Mouse (Mus musculus): ENCODE data around the gene Zfp57. TPM values are rescaled to one million over a fixed set of nuclear protein-coding genes. Genes with fewer than 3 reads are reported as not detected.

Gene Zfp57
- polyA plus RNA-seq, 1 experiment = 14.2 TPM

DNA sequence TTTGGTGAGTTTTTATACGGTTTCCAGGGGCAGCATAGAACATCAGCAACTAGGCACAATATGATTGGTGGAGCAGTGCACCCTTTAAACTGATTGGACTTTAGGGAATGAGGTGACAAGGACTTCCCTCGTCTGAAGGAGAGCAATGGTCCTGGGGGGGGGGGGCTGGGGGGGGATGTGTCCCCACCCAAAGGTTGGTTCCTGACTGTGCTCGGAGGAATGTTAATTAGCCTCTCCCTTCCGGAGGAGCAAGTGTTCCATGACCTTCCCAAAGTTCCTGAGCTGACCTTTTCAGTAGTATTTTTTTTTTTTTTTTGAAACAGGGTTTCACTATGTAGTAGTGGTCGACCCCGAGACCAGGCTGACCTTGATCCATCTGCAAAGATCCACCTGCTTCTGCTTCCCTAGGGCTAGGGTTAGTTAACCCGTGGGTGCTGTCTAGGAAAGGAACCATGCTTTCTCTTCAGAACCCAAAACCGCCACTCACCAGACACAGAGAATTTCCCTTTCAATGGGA lies 27.6 kb upstream of the Zfp57 start:
- H3K79me2 ChIP-seq (ENCODE audit: control insufficient read depth, insufficient read depth) = no peaks in the 10 kb centered on the region
- TF ChIP-seq TCF3 (IDR thresholded peaks at IDR 0.05; ENCODE audit: insufficient read length, low read depth) (no peak), POLR2AphosphoS2 (IDR thresholded peaks at IDR 0.05; ENCODE audit: insufficient read length, low read depth) (no peak), CEBPB (IDR thresholded peaks at IDR 0.05; ENCODE audit: insufficient read depth, poor library complexity, severe bottlenecking) (no peak), REST (IDR thresholded peaks at IDR 0.05; ENCODE audit: insufficient read depth, insufficient read length) (no peak), POLR2A (IDR thresholded peaks at IDR 0.05; ENCODE audit: insufficient read length, low read depth) (no peak), MYOG (IDR thresholded peaks at IDR 0.05; ENCODE audit: control insufficient read depth in 1 of 3, insufficient read depth in 1 of 3, insufficient read length in 2 of 3, low read depth in 2 of 3) (no peak), TCF12 (IDR thresholded peaks at IDR 0.05; ENCODE audit: insufficient read depth, poor library complexity, severe bottlenecking) (no peak), E2F4 (IDR thresholded peaks at IDR 0.05; ENCODE audit: insufficient read depth) (no peak), MYOD1 (IDR thresholded peaks at IDR 0.05; ENCODE audit: control insufficient read depth in 1 of 3, insufficient read length in 2 of 3, low read depth in 2 of 3) (no peak), SRF (IDR thresholded peaks at IDR 0.05; ENCODE audit: control insufficient read depth, insufficient read length, low read depth) (no peak), USF1 (IDR thresholded peaks at IDR 0.05; ENCODE audit: low read depth) (no peak), MAX (IDR thresholded peaks at IDR 0.05; ENCODE audit: low read depth) (no peak)
- H3K36me3 ChIP-seq (ENCODE audit: control insufficient read depth, insufficient read depth) = no peaks in the 10 kb centered on the region
- no peak overlapping the region for H3ac ChIP-seq (ENCODE audit: control insufficient read depth, insufficient read length)
- H3K4me2 ChIP-seq (ENCODE audit: low read depth) = no peak overlapping the region
- H3K27me3 ChIP-seq (ENCODE audit: control insufficient read depth, insufficient read depth, insufficient read length) = no peaks in the 10 kb centered on the region
- no peak overlapping the region for H3K4me3 ChIP-seq

DNA sequence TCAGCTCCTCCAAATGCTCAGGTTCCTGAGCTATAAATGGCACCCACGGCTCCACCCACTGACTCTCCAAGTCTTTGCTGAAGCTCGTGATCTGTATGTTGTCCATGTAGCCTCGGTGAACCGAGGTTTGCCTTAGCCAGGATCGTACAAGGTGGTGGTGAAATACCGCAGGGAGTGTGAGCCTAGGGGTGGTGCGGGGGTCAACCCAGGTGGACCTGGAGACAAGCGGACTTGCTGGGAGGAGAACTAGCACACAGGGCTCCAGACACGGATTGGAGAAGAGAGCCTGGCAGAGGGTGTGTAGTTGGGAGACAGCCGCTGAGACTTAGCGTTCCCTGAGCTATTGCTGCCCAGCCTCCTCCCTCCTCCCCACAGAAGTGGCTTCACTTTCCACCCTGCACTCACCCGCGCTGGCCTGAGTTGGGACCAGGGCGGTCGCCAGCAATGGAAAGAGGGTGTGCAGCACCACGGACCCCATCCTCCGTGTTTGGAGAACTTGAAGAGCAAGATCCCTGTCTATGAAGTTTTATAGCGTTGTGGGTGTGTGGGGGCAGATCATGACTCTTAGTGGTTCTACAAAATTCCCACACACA lies 19.6 kb upstream of the Zfp57 start, which contains the start of gene 2410137M14Rik:
Gene 2410137M14Rik (minus strand): TSS at position 17 of the 593 bp plus-strand sequence.
- peak within 1 kb of the TSS; percentile 3 for H3K4me2 ChIP-seq (ENCODE audit: low read depth)
- no peak within 1 kb of the TSS for H3K4me3 ChIP-seq
- H3K36me3 ChIP-seq (ENCODE audit: control insufficient read depth, insufficient read depth) = no peaks in the 10 kb centered on the region

DNA sequence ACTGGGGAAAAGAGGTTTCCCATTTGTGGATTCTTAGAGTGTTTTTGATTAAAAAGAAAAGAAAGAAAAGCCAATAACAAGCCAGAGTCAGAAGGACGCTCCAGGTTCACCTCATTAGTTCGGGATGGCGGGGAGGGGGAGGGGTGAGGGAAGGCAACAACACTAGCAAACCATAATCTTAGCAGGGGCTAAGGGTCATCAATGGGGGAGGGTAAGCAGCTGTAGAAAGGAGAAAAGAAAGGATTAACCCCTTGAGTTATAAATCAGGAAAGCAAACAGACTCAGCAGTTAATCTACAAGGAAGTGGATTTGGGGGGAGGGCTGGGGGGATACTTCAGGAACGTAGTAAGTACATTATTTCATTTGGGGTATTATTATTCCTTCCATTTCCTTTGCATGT lies 19.1 kb upstream of the Zfp57 start:
- H3K79me2 ChIP-seq (ENCODE audit: control insufficient read depth, insufficient read depth) = no peaks in the 10 kb centered on the region
- H3K4me3 ChIP-seq = no peak overlapping the region
- H3K4me2 ChIP-seq (ENCODE audit: low read depth) = peak overlapping the region; percentile 3
- no peaks in the 10 kb centered on the region for H3K36me3 ChIP-seq (ENCODE audit: control insufficient read depth, insufficient read depth)
- TF ChIP-seq MYOD1 (IDR thresholded peaks at IDR 0.05; ENCODE audit: control insufficient read depth in 1 of 3, insufficient read length in 2 of 3, low read depth in 2 of 3) = no peak
- TF ChIP-seq TCF12 (IDR thresholded peaks at IDR 0.05; ENCODE audit: insufficient read depth, poor library complexity, severe bottlenecking) = no peak
- no peak for TF ChIP-seq USF1 (IDR thresholded peaks at IDR 0.05; ENCODE audit: low read depth)
- no peak for TF ChIP-seq SRF (IDR thresholded peaks at IDR 0.05; ENCODE audit: control insufficient read depth, insufficient read length, low read depth)
- no peak for TF ChIP-seq E2F4 (IDR thresholded peaks at IDR 0.05; ENCODE audit: insufficient read depth)
- TF ChIP-seq POLR2AphosphoS2 (IDR thresholded peaks at IDR 0.05; ENCODE audit: insufficient read length, low read depth) = no peak
- H3K27me3 ChIP-seq (ENCODE audit: control insufficient read depth, insufficient read depth, insufficient read length) = peaks cover 25% of the 10 kb centered on the region
- no peak overlapping the region for H3ac ChIP-seq (ENCODE audit: control insufficient read depth, insufficient read length)

More for the DNA sequence above, 19.6 kb upstream of the Zfp57 start, which contains the start of gene 2410137M14Rik:
- Histone ChIP-seq H3K79me2 (ENCODE audit: control insufficient read depth, insufficient read depth) (no peaks in the 10 kb centered on the region), H3K27me3 (ENCODE audit: control insufficient read depth, insufficient read depth, insufficient read length) (peaks cover 21% of the 10 kb centered on the region), H3ac (ENCODE audit: control insufficient read depth, insufficient read length) (no peak within 1 kb of the TSS)
- TF ChIP-seq CEBPB (IDR thresholded peaks at IDR 0.05; ENCODE audit: insufficient read depth, poor library complexity, severe bottlenecking) = no peak

DNA sequence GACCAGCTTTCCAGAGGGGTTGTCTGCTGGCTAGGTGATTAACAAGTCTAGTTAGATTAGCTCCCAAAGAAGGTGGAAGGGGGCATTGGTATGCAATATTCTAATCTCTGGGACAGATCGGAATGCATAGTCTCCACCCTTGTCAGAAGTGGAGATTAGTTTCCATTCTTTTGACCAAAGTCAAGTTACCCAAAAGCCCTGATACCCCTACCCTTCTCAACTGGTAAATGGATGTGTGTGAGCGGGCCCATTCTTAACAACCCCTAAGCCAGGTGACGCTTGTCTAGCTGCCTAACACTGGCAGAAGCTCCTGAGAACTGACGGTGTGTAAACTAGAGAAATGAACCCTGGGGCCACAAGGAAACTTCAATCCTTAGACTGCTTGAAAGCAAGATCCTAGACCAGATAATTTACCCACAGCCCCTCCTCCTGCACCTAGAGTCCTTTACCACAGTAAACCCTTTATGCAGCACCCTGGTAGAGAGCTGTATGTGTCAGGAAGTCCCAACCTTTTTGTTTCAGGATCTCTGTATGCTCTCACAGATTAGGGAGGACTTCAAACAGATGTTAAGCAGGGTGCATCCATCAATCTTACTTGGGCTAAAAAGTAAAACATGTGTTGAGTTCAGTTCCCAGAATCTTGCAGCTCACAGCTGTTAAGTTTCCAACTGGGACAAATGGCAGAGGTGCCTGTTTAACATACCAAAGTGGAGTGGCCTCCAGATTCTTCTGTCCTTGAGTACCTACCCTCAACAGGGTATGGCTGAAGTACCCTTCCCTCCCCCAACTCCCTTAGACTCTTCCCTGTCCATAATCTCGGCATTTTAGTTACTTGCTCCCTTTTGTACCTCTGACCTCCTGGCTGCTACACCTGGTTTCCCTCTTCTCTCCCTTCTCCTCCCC lies 18.5 kb upstream of the Zfp57 start:
- H3K79me2 ChIP-seq (ENCODE audit: control insufficient read depth, insufficient read depth) = no peaks in the 10 kb centered on the region
- no peak overlapping the region for H3K4me2 ChIP-seq (ENCODE audit: low read depth)
- H3ac ChIP-seq (ENCODE audit: control insufficient read depth, insufficient read length) = no peak overlapping the region
- peaks cover 30% of the 10 kb centered on the region for H3K27me3 ChIP-seq (ENCODE audit: control insufficient read depth, insufficient read depth, insufficient read length)
- TF ChIP-seq REST (IDR thresholded peaks at IDR 0.05; ENCODE audit: insufficient read depth, insufficient read length) (no peak), POLR2A (IDR thresholded peaks at IDR 0.05; ENCODE audit: insufficient read length, low read depth) (no peak), MAX (IDR thresholded peaks at IDR 0.05; ENCODE audit: low read depth) (no peak), CEBPB (IDR thresholded peaks at IDR 0.05; ENCODE audit: insufficient read depth, poor library complexity, severe bottlenecking) (no peak), MYOD1 (IDR thresholded peaks at IDR 0.05; ENCODE audit: control insufficient read depth in 1 of 3, insufficient read length in 2 of 3, low read depth in 2 of 3) (no peak)
- H3K36me3 ChIP-seq (ENCODE audit: control insufficient read depth, insufficient read depth) = no peaks in the 10 kb centered on the region
- H3K4me3 ChIP-seq = no peak overlapping the region

DNA sequence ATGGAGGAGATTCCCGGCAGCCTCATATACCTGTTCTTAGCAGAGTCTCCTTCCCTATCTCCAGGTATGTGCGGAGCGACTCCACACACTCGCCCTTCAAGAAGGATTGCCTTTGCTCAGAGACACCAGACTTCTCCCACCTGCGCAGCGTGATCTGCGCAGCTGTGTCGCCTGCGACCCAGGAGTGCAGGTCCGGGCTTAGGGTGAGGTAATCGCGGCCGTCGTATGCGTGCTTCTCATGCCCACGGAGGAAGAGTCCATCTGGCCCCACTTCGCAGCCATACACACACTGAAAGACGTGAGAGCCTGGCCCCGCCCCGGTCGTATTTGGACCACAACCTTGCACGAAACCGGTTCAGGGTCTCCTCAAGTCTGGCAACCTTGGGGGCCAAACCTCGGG lies 12.5 kb upstream of the Zfp57 start:
- Histone ChIP-seq H3K27me3 (ENCODE audit: control insufficient read depth, insufficient read depth, insufficient read length) (peaks cover 33% of the 10 kb centered on the region), H3K4me2 (ENCODE audit: low read depth) (no peak overlapping the region), H3ac (ENCODE audit: control insufficient read depth, insufficient read length) (no peak overlapping the region), H3K36me3 (ENCODE audit: control insufficient read depth, insufficient read depth) (no peaks in the 10 kb centered on the region), H3K79me2 (ENCODE audit: control insufficient read depth, insufficient read depth) (no peaks in the 10 kb centered on the region), H3K4me3 (no peak overlapping the region)
- no peak for TF ChIP-seq TCF12 (IDR thresholded peaks at IDR 0.05; ENCODE audit: insufficient read depth, poor library complexity, severe bottlenecking)
